Mouse (Mus musculus) ES-E14 (cell line): ENCODE measurements around the gene Amot.

Source experiments
- CHD2 ChIP-seq: IDR thresholded peaks from 2 replicates; pipeline ENCODE4 v1.6.1; 2014; ENCODE audit warnings: mild to moderate bottlenecking, low read depth, low read length, inconsistent platforms
- HCFC1 ChIP-seq: IDR thresholded peaks from 2 replicates; pipeline ENCODE4 v1.6.1; 2012; ENCODE audit warnings: low read length, inconsistent platforms, borderline replicate concordance; ENCODE audit not compliant: insufficient read depth
- MAFK ChIP-seq: IDR thresholded peaks from 2 replicates; pipeline ENCODE4 v1.6.1; 2014; ENCODE audit warnings: mild to moderate bottlenecking, low read depth, low read length, inconsistent platforms; ENCODE audit not compliant: insufficient read depth
- ZC3H11A ChIP-seq: IDR thresholded peaks from 2 replicates; pipeline ENCODE4 v1.6.1; 2012; ENCODE audit warnings: low read depth, mild to moderate bottlenecking, inconsistent platforms, low read length, borderline replicate concordance
- ZNF384 ChIP-seq: IDR thresholded peaks from 2 replicates; pipeline ENCODE4 v1.6.1; 2012; ENCODE audit warnings: low read depth, low read length, inconsistent platforms

DNA sequence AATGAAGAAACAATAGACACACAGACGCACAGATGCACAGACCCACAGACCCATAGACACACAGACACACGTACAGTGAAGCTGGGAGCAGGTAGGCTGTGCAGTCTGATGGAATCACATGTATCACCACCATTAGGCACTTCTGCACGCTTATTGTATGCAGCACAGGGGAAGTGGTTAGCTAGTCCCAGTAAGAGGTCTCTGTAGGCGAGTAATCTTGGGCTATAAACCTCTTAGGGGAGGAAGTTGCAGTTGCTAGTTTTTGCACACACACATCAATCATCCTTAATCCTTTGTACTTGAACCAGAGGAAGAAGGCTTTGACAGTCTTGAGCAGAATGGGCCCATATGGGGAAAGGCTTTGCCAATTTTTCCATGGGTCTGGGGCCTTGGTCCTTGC, 71.3 kb downstream of the Amot start:
- TF ChIP-seq CHD2, result no peak
- no peak for TF ChIP-seq ZNF384
- TF ChIP-seq HCFC1, result no peak
- TF ChIP-seq ZC3H11A, result no peak
- TF ChIP-seq MAFK, result no peak
